8 mouse cellular contexts compared by ENCODE assay signal in the genomic region with DNA sequence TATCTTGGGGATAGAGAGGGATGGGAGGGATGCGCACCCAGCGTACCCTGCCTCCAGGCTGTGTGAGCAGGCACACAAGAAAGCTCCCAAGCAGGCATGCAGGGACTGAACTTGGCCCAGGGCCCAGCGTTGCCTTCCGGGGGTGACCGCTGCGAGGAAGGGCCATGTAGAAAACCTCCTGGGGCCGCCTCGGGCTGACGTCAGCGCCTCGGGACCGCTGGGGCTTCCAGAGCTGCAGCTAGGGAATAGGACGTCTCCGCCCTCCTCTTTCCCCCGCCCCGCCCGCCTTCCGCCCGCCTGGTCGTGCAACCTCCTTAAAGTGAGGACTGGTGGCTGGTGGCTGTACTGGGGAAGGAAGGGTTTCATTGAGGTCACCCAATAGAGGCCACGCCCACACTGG.
DNase-seq lines count a peak whose midpoint lies in the region; ATAC-seq and TF ChIP-seq lines count a peak whose summit lies in the region.

No protein-coding gene starts in this region.

- peak overlapping the region; percentile 29 for H3K27ac ChIP-seq in hindbrain, postnatal 0 days
- H3K27ac ChIP-seq in limb, embryonic 11.5 days (replicated peaks; ENCODE audit: low read depth, low read length) = no peak overlapping the region
- H3K27ac ChIP-seq in midbrain, embryonic 10.5 days (replicated peaks) = peak overlapping the region; percentile 77

- H3K9me3 ChIP-seq in hindbrain, postnatal 0 days (ENCODE audit: low read length) = no peaks in the 10 kb centered on the region
- H3K9me3 ChIP-seq in limb, embryonic 11.5 days (ENCODE audit: control insufficient read depth, low read length) = no peaks in the 10 kb centered on the region
- no peaks in the 10 kb centered on the region for H3K9me3 ChIP-seq in midbrain, embryonic 10.5 days (replicated peaks)

- no peak overlapping the region for H3K9ac ChIP-seq in hindbrain, postnatal 0 days (replicated peaks; ENCODE audit: low read length)
- no peak overlapping the region for H3K9ac ChIP-seq in limb, embryonic 11.5 days (ENCODE audit: low read length)

- intact Hi-C loops in gastrocnemius, postnatal 14 days (cut with DNase I; ENCODE audit: low total_unique reads) = loop anchor here (5.0 kb wide), 1 partner anchor 66 kb away; no protein-coding TSS in a partner anchor

- peak; percentile 96 for ATAC-seq in common myeloid progenitor, adult 5-6 weeks (replicated peaks; ENCODE audit: low read depth, poor library complexity, severe bottlenecking)
- peak; percentile 81 for ATAC-seq in hindbrain, postnatal 0 days
- peak; percentile 71; the same call in 1 of the 2 replicates for ATAC-seq in limb, embryonic 11.5 days (ENCODE audit: insufficient number of reproducible peaks, low FRiP score, low TSS enrichment, low read depth)

- H3K4me3 ChIP-seq in hindbrain, postnatal 0 days (ENCODE audit: low read length) = peak overlapping the region; percentile 26
- peak overlapping the region; percentile 3; the same call in 1 of the 2 replicates for H3K4me3 ChIP-seq in limb, embryonic 11.5 days (ENCODE audit: low read depth, low read length)
- peak overlapping the region; percentile 48 for H3K4me3 ChIP-seq in midbrain, embryonic 10.5 days

- peak; percentile 90 for DNase-seq in adrenal gland, adult 2 months
- DNase-seq in gastrocnemius, postnatal 14 days = peak; percentile 81
- peak; percentile 71 for DNase-seq in hindbrain, postnatal 0 days (ENCODE audit: low spot score)
- peak; percentile 73 for DNase-seq in limb, embryonic 11.5 days (ENCODE audit: low spot score)
- peak; percentile 70 for DNase-seq in midbrain, embryonic 10.5 days (ENCODE audit: low spot score)
- DNase-seq in right cerebral cortex, postnatal 36 days (ENCODE audit: low spot score in 2 of 2) = peak; percentile 39 to 41
- no peak for DNase-seq in c-Kit-positive CD71-positive TER-119-positive erythroid progenitor cells, embryonic 14.5 days (ENCODE audit: low spot score)

- H3K4me2 ChIP-seq in hindbrain, postnatal 0 days (ENCODE audit: low read depth, low read length) = peak overlapping the region; percentile 55
- peak overlapping the region; percentile 31 for H3K4me2 ChIP-seq in limb, embryonic 11.5 days (ENCODE audit: low read depth, severe bottlenecking)

- 5% methylated on average over 15 of the region's 21 CpGs for WGBS in hindbrain, postnatal 0 days
- 7% methylated on average over 21 of the region's 21 CpGs for WGBS in limb, embryonic 11.5 days
- WGBS in midbrain, embryonic 10.5 days = 3% methylated on average over 21 of the region's 21 CpGs

- no peak for TF ChIP-seq CTCF in hindbrain, postnatal 0 days (IDR thresholded peaks at IDR 0.05; ENCODE audit: low read depth)

- H3K36me3 ChIP-seq in hindbrain, postnatal 0 days (ENCODE audit: insufficient read depth, low read length) = no peaks in the 10 kb centered on the region
- no peaks in the 10 kb centered on the region for H3K36me3 ChIP-seq in limb, embryonic 11.5 days (ENCODE audit: control insufficient read depth, insufficient read depth, low read length)
- no peaks in the 10 kb centered on the region for H3K36me3 ChIP-seq in midbrain, embryonic 10.5 days

- H3K27me3 ChIP-seq in hindbrain, postnatal 0 days (ENCODE audit: insufficient read depth, low read length) = no peaks in the 10 kb centered on the region
- no peaks in the 10 kb centered on the region for H3K27me3 ChIP-seq in limb, embryonic 11.5 days (ENCODE audit: control insufficient read depth, insufficient read depth, low read length)
- no peaks in the 10 kb centered on the region for H3K27me3 ChIP-seq in midbrain, embryonic 10.5 days (ENCODE audit: low read depth, poor library complexity, severe bottlenecking)

- H3K4me1 ChIP-seq in hindbrain, postnatal 0 days (ENCODE audit: insufficient read depth, low read length) = peaks cover 5% of the 10 kb centered on the region; the same call in 1 of the 2 replicates
- no peaks in the 10 kb centered on the region for H3K4me1 ChIP-seq in limb, embryonic 11.5 days (ENCODE audit: control insufficient read depth, insufficient read depth, low read length)
- peaks cover 9% of the 10 kb centered on the region for H3K4me1 ChIP-seq in midbrain, embryonic 10.5 days
